Comparison of ENCODE assay signal across 8 mouse cellular contexts in genomic region chr13:106998671-106999070, GRCm38 (mm10). TPM values are rescaled to one million over a fixed set of nuclear protein-coding genes. Genes with fewer than 3 reads are reported as not detected.
DNase-seq lines count a peak whose midpoint lies in the region; ATAC-seq and TF ChIP-seq lines count a peak whose summit lies in the region.

No protein-coding gene starts in this region.

- peak; percentile 98 to 99 for ATAC-seq in hematopoietic stem cell, adult 5-6 weeks (replicated peaks in 1 of 2; ENCODE audit: insufficient read depth in 1 of 2, low FRiP score in 2 of 2, low TSS enrichment in 1 of 2, low read depth in 1 of 2, poor library complexity in 2 of 2, severe bottlenecking in 2 of 2)

- 21% methylated on average over 5 of the region's 5 CpGs for WGBS in lung, adult 2 months

- intact Hi-C loops in left cerebral cortex, postnatal 4 days (cut with DNase I), result no loop called here

- TF ChIP-seq CTCF in lung, adult 2 months (IDR thresholded peaks at IDR 0.05; ENCODE audit: insufficient read depth, low read length), result no peak

- H3K4me3 ChIP-seq in lung, adult 2 months (replicated peaks; ENCODE audit: extremely low read depth, low read depth, low read length), result no peak overlapping the region

- peak; percentile 14 to 34 for DNase-seq in lung, adult 18-20 months
- DNase-seq in lung, adult 2 months, result no peak
- DNase-seq in lung, postnatal 4 days, result peak; percentile 18 to 25
- peak; percentile 15 for DNase-seq in thymus, postnatal 14 days
- DNase-seq in left cerebral cortex, adult 9 months (ENCODE audit: low spot score in 2 of 2), result no peak
- DNase-seq in left cerebral cortex, postnatal 4 days, result no peak
- DNase-seq in cerebellum, adult 18-20 months, result no peak

- no peak for TF ChIP-seq POLR2A in lung, adult 2 months (IDR thresholded peaks at IDR 0.05; ENCODE audit: borderline replicate concordance, extremely low read depth, low read depth, low read length)

- peaks cover 2% of the 10 kb centered on the region for H3K4me1 ChIP-seq in lung, adult 2 months (ENCODE audit: control insufficient read depth, insufficient read depth, low read length)

RNA-seq across cellular contexts. Expression of gene Kif2a, which starts 23.3 kb away (rescaled TPM):
- 1.7 and 4.5 TPM in 2 replicates for polyA plus RNA-seq in lung, adult 2 months (2012; rRNA removed)
- total RNA-seq in hematopoietic stem cell, adult 5-6 weeks (2017), result 25.0 and 41.1 TPM in 2 replicates
- 100 to 1,000 TPM; 194 to 216 TPM for total RNA-seq in left cerebral cortex, postnatal 4 days (2021)

RNA-seq across cellular contexts. Expression of gene Dimt1, which starts 51.7 kb away (rescaled TPM):
- 3.6 and 4.9 TPM in 2 replicates for polyA plus RNA-seq in lung, adult 2 months (2012; rRNA removed)
- 28.5 and 31.7 TPM in 2 replicates for total RNA-seq in hematopoietic stem cell, adult 5-6 weeks (2017)
- total RNA-seq in left cerebral cortex, postnatal 4 days (2021), result 10 to 100 TPM; 20.7 to 25.3 TPM

Comparison
In these comparisons a context has a peak if more than half of its experiments do, and no peak if none do; other contexts are left out.
1. DNase-seq: peak in lung, adult 18-20 months (2 of 2), lung, postnatal 4 days (2 of 2) and thymus, postnatal 14 days (single experiment); none in lung, adult 2 months (single experiment), left cerebral cortex, adult 9 months (0 of 2), left cerebral cortex, postnatal 4 days (single experiment) and cerebellum, adult 18-20 months (0 of 2).